Mouse (Mus musculus) adrenal gland, adult 18-20 months (tissue): ENCODE measurements around the gene Copz1. TPM values are rescaled to one million over a fixed set of nuclear protein-coding genes. Genes with fewer than 3 reads are reported as not detected.
A peak's percentile ranks its signal among the peaks of the same experiment; 100 is the strongest.
"Not testable (repeated sequence)": the region's sequence is repeated elsewhere in the genome, so short reads cannot be mapped to it uniquely, and the experiment has no call there.

Experiments
- DNase-seq, 2 experiments: peaks; one replicate each; pipeline ENCODE4 v3.0.0; 2021 to 2022; ENCODE audit warnings: low spot score in 2 of 2
- long read RNA-seq, 2 experiments: library from polyadenylated mRNA; stranded (forward); transcript quantifications; one replicate each; pipeline ENCODE4 v2.0.0; 2021
- total RNA-seq, 2 experiments: library from RNA; stranded (reverse); gene quantifications; 1 replicate in 1 of 2; 2 replicates in 1 of 2; pipeline ENCODE4 v1.2.3; 2021

The Copz1 gene
- total RNA-seq = 100 to 1,000 TPM; 138 to 150 TPM
- long read RNA-seq, experiment 1, transcript Copz1-201 (9 exons, 1,676 nt) = major isoform, 77 of 84 reads
- long read RNA-seq, experiment 1, partial matches to known transcripts = 4 of 84 reads
- long read RNA-seq, experiment 1, other reads (novel, unspliced or antisense) = 3 of 84 reads
- long read RNA-seq, experiment 2, transcript Copz1-201 (9 exons, 1,676 nt) = major isoform, 90 of 126 reads
- long read RNA-seq, experiment 2, partial matches to known transcripts = 34 of 126 reads
- long read RNA-seq, experiment 2, other reads (novel, unspliced or antisense) = 2 of 126 reads

DNA sequence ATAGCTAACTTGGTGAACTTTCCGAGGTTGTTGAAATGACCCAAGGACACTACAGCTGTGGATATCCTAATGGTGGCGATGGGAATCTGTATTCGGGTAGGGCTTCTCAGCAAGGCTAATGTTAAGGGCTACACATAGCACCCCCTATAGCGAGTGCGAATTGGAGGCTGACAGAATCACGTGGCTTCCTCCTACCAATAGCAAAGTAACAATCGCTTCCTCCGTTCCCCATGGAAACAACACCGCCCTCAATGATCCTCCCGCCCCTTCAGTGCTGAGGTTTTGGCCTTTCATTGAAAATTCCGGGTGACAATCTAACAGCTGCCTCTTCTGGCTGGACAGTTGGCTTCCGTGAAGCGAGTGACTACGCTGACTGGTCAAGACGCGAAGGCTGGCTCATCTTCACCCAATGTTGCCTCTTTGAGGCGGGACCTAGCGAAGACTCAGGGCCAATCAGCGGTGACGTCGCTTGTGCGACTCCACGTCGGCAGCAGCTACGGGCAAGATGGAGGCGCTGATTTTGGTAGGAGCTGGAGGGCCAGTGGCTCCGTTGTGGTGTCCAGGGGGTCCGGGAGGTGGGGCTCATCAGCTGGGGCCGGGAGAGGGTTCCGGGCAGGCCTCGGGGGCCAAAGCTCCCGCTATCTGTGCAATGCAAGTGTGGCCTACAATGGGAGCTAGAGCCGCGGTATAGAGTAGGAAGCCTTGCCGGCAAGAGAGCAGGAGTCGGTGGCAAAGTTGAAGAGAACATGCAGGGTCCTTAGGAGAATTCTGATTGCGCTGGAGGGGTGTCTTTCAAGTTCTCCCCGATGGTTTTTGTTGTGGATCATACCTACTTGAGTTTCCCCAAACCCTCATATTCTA, at the start of gene Copz1:
Gene Copz1 (plus strand): TSS at position 296 of the 861 bp plus-strand sequence.
- DNase-seq = peak; percentile 81

DNA sequence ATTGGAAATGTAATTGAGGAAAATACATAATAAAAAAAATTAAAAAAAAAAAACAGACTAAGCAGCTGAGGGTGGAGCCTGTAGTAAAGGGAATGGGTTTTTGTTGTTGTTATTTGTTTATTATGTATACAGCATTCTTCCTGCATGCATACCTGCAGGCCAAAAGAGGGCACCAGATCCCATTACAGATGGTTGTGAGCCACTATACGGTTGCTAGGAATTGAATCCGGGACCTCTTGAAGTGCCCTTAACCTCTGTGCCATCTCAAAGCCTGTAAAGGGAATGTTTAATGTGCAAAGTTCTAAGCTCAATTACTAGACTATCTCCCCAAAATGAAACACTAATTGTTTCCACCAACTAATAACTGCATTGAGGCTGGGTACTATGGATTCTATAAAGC, 48.4 kb upstream of the Copz1 start:
- DNase-seq = no peak

DNA sequence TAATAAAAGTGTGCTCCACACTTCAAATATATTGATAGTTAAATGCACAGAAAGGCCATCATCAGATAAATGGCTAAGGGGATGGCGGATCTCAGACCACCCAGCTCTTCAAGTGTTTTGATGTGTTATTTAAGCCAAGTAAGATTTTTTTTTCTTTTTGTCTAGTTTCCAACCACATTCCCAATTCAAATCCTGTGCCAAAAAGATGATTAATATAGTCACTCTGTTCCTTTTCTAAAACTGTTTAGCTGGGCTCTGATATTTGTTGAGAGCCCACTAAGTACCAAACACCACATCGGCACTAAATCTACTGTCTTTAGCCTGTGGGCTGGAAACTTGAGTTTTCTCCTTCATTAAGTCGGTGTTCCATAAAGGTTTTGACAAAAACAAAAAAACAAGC, 45.5 kb upstream of the Copz1 start:
- DNase-seq = no peak

DNA sequence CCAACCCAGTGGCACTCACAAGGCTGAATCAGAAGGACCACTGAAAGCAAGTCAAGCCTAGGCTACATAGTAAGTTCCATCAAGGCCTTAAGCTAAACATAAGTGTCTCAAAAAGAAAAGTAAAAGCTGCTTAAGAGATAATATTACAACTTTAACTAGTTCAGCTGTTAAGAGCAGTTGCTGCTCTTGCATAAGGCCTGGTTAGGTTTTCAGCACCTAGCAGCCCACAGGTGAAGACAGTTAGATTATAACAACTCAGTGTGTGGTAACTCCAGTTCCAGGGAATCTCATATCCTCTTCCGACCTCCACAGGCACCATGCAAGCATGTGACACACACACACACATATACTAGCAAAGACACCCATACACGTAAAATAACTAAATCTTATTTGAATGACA, 44.9 kb upstream of the Copz1 start:
- no peak for DNase-seq

DNA sequence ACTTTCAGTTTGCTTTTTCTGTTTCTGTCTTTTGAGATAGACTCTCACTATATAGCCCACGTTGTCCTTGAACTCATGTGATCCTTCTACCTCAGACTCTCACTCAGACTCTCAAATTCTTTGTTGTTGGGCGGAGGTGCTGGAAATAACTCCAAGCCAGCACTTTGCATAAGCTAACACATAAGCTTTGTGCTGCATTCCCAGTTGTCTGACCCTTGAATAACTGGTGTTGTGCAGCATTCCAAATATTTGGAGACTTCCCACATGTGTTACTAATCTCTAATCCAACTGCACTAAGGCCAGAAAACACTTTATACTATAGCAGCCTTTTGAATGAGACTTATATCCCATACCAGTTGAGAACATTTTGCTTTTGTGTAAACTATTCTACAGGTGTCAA, 43.6 kb upstream of the Copz1 start:
- no peak for DNase-seq

DNA sequence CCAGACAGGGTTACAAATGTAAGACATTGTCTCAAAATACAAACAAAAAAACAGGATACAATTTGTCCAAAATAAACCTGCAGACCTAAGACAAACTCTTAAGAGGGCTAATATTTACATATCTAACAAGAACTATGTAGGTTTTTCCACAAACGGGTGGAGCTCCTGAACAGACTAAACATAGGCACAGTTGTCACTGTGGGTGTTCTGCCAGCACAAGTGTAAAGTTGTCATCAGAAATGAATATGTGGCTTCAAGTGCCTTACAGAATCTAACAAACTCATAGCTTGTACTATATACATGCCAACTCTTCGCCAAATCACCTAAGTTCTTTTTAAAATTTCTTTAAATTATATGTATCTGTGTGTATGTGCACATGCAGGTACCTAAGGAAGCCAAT, 39.4 kb upstream of the Copz1 start:
- DNase-seq = no peak

DNA sequence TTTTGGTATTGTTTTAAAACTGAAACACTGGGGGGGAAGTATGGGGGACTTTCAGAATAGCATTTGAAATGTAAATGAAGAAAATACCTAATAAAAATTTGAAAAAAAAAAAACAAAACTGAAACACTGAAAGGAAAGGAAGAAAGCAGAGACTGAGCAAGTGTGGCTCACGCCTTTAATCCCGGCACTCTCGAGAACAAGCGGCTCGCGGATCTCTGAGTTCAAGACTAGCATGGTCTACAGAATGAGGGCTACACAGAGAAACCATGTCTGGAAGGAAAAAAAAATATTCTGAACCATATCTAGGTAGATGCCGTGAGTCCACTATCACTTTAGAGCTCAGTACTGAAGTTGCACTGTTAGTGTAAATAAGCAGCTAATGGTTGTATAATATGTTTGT, 35.2 kb upstream of the Copz1 start:
- DNase-seq = no peak

DNA sequence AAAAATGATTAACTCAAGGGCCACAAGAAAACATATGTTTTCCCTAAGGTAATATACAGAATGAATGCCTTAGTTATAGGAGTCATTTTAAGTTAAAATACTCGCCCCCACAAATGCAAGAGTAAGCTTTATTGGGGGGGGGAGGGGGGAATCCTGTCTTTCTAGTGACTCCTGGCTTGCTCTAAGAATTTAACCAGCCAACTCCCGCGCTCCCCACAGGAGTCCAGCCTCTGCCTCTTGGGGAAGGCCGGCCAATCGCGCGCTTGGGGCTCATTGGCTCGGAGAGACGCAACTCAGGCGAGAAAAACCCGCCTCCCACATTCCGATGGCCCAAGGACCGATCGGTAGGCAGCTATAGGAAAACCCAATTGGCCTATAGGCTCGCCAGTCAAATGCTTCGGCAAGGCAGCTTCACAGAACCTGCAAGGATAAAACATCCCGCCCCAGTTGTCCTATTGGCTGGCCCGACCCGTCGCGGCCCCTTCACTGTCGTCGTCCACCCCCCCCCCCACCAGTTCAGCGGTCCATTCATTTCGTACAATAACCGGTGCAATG, 33.3 kb upstream of the Copz1 start:
- peak; percentile 72 to 76 for DNase-seq

DNA sequence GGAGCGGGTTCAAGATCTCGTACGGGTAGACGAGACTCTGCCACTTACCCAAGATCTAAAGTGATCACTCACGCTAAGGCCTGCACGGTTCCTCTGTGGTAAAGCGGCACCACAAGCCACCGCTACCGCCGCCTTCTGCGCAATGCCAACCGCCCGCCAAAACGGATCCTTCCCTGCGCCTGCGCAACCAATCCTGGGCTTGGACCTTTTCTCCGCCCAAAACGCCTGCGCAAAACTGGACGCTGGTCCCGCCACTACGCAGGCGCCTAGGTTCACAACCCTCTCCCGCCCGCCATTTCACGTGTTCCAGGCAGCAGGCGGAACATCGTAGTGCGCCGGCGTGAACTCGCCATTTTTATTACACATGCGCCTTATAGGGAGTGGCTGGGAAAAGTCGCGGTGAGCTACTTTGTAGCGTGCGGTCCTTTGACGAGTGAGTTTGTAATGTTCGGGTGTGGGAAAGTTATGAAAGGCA, 32.8 kb upstream of the Copz1 start, which contains the start of gene Cbx5:
Gene Cbx5 (minus strand): TSS at position 132 of the 475 bp plus-strand sequence.
- peak; percentile 92 to 93 for DNase-seq

DNA sequence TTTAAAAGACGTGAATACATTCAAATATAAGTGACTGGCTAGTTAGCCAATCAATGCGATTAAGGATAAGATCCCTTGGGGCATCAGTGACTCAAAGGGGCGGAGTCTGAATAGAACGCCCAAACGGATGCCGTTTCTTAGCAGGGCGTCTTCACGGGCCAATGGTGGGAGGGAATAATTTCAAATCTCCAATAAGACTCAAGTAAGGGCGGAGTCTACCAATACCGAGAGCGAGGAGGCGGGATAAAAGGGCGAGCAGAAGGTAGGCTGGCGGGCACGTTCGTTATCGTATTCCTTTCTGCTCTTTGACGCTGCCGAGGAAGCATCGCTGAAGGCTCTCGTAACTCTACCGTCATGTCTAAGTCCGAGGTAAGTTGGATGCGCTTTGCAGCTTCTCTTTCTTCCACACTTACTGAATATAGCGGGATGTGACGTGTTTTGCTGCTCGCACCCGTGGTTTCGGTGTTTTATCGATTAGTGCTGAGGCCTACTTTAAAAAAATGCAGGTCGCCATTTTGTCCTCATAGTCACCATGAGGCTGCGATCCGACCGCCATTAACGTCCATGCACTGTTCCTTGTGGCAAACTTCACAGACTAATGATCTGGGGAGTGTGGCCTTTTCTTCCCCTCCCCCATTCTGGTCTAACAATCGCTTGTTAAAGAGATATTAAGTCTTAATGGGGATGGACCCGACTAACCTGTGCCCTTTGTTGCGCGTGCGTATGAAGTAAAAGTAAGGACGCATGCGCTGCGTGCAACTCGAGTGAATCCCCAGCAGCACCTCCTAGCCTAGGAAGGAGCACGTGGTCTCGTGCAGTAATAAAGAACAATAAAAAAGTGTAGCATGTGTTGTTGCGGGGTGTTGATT, 32.1 kb upstream of the Copz1 start, which contains the start of gene Hnrnpa1:
Gene Hnrnpa1 (plus strand): TSS at position 273 of the 869 bp plus-strand sequence.
- DNase-seq = peak; percentile 74 to 81

DNA sequence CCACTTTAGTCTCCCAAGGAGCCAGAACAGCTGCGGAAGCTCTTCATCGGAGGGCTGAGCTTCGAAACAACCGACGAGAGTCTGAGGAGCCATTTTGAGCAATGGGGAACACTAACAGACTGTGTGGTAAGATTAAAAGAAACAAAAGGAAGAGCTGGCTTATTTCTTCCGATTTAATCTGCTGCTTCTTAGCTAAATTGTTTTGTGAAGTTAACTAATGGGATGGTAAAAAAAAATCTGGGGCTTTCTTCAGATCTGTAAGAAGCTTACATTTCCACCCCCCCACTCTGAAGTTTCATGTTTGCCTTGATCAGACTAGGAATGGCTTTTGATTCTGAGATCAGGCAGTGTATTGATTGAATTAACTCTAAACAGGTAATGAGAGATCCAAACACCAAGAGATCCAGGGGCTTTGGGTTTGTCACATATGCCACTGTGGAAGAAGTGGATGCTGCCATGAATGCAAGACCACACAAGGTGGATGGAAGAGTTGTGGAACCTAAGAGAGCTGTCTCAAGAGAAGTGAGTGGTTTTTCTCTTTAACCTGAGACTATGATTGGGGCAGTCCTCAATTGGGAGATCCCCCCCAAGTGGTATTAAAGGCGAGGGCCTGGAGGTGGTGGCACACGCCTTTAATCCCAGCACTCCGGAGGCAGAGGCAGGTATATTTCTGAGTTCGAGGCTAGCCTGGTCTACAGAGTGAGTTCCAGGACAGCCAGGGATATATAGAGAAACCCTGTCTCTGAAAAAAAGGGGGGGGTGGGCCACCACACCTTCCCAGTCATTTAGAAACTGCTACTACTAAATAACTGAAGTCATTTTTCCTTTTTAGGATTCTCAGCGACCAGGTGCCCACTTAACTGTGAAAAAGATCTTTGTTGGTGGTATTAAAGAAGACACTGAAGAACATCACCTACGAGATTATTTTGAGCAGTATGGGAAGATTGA, 31.2 kb upstream of the Copz1 start:
- DNase-seq = not testable (repeated sequence)

DNA sequence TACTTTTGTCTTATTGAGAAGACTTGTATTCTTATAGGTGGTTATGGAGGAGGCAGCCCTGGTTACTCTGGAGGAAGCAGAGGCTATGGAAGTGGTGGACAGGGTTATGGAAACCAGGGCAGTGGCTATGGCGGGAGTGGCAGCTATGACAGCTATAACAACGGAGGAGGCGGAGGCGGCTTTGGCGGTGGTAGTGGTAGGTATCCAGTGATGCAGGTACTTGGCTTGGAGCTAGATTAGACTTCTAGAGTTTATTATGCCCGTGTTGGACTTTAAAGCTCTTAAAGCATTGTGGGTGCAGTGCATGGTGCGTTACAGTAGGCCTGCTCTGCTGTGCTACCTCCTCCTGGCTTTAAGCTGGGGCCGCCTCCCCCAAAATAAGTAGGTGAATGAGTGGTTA, 29.6 kb upstream of the Copz1 start:
- DNase-seq = no peak

DNA sequence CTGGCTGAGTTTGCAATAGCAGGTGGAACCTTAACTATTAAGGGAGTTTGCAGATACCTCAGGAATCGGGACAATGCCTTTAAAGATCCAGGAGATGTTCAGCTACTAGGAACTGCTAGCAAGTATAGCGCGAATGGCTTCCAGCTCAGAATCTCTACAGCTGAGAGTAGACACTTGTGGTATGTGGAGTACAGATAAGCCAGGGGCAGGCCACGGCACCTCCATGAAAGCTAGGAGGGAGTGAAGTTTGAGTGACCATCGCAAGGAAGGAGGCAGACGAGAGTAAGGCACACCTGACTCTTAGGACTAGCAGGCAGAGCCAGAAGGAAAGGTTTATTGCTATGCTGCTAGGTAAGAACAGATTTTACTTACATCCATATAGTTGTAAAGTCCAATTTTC, 26.9 kb upstream of the Copz1 start:
- DNase-seq = no peak

DNA sequence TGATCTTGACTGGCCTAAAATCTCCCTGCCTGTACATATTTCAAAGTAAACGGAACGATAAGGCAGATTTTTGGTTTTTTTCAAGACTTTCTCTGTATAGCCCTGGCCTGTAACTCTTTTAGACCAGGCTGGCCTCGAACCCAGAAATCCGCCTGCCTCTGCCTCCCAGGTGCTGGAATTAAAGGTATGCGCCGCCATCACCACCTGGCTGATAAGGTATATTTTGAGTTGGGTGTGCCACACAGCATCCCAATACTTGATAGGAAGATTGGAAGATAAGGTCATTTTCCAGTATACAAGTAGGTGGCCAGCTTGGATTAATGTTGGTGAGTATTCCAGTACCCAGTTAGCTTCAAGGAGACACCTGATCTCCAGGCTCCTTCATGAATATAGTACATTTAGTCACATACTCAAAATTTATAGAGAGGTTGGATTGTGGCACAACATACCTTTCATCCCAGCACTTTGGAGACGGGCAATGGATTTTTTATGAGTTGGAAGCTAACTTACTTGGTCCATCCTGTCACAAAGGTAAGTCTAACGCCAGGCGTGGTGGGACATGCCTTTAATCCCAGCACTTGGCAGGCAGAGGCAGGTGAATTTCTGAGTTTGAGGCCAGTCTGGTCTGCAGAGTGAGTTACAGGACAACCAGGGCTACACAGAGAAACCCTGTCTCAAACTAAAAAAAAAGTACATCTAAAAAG, 25.3 kb upstream of the Copz1 start:
- DNase-seq = no peak

DNA sequence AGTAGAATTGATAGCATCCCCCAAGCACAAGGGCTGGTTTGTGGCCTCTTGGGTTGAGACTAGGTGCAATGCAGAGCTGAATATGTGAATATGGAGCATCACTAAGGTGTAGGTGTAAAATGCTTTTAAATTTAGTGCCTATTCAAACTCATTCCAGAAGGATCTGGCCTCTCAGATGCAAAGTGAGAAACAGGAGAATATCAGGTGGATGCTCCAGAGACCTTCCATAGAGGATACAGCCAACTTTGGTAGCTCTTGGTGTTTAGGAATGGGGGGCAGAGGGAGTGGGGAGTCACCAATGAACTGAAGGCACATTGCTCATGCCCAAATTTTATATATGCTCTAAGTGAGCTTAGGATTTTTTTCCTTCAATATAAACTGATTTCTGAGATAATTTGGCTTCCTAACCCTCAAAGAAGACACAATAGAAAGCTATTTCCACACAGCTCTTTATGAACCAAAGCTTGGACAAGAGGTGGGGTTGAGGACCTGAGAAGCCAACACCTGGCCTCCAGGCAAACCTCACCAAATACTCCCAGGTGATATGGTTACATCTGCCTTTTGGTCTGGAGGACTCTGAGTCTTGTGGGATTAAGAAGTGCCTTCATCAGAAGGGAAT, 24.6 kb upstream of the Copz1 start:
- no peak for DNase-seq

DNA sequence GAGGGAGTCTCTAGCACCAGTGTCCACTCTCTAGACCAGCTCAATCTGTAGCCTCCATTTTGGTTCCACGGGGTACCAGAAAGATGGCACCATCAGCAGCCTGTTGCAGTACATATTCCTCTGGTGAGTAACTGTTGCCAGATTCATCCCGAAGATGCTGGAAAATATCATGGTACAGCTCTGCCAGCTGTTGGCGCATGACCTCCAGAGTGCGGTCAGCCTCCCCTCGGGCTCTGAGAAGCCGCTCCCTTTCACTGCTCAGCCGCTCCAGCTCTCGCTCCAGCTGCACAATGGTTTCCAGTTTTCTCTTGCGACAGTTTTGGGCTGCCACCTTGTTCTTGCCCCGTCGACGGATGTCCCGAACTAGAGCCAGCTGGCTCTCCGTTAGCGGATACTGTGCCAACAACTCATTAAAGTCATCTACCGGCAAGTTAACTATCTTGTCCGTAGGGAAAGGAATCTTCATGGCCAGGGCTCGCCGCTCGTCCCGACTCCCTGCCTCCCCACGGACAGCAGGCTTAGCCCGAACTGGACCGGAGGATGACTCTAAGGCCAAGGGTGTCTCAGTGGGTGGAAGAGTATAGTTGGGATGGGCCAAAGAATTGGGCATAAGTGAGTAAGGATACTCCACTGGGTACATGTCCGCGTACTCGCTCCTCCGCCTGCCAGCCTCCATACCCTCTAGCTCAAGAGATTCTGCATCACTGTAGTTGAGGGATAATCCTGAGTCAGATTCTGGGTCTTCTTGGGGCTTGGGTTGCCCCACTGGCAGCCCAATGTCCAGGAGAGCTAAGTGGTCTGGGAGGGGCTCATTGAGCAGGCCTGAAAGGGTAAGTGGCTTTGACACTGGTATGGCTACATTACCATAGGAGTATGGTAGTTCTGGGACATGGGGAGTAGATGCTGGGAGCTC, 23.9 kb upstream of the Copz1 start:
- no peak for DNase-seq

DNA sequence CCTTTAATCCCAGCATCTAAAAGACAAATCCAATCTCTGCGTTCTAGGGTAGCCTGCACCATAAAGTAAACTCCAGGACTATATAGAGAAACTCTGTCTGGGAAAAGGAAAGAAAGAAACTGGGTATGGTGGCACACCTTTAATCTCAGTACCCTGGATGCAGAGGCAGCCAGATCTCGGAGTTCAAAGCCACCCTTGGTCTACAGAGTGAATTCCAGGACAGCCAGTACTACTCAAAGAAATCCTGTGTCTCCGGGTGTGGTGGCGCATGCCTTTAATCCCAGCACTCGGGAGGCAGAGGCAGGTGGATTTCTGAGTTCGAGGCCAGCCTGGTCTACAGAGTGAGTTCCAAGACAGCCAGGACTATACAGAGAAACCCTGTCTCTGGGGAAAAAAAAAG, 23.0 kb upstream of the Copz1 start:
- not testable (repeated sequence) for DNase-seq
